Mouse (Mus musculus) liver, adult 2 months (tissue): ENCODE measurements around the gene Hic1. TPM values are rescaled to one million over a fixed set of nuclear protein-coding genes. Genes with fewer than 3 reads are reported as not detected.

Source experiments
- DNase-seq: peaks from one replicate; pipeline ENCODE4 v3.0.0-alpha.2; 2011; ENCODE audit warnings: low read depth, low spot score; ENCODE audit errors: extremely low read depth
- H3K27ac ChIP-seq: fragments of 200-500 bp; replicated peaks from 2 replicates; pipeline ENCODE4 v1.5.1; 2012; ENCODE audit warnings: low read depth, mild to moderate bottlenecking, control low read depth, inconsistent platforms, low read length; ENCODE audit not compliant: insufficient read depth
- H3K27me3 ChIP-seq: fragments of 200-500 bp; 2 replicates; pipeline ENCODE4 v1.6.1; 2012; ENCODE audit warnings: mild to moderate bottlenecking, moderate library complexity, low read length, inconsistent platforms; ENCODE audit not compliant: control insufficient read depth, insufficient read depth
- H3K36me3 ChIP-seq: fragments of 200-500 bp; 2 replicates; pipeline ENCODE4 v1.6.1; 2012; ENCODE audit warnings: low read length, inconsistent platforms; ENCODE audit not compliant: control insufficient read depth, insufficient read depth
- H3K4me1 ChIP-seq: fragments of 200-500 bp; 2 replicates; pipeline ENCODE4 v1.6.1; 2011; ENCODE audit warnings: low read length; ENCODE audit not compliant: control insufficient read depth, insufficient read depth
- H3K4me3 ChIP-seq: fragments of 200-500 bp; 2 replicates; pipeline ENCODE4 v1.5.1; 2011; ENCODE audit warnings: low read depth, mild to moderate bottlenecking, control low read depth, low read length, moderate library complexity; ENCODE audit not compliant: insufficient read depth
- H3K79me2 ChIP-seq: fragments of 200-500 bp; 2 replicates; pipeline ENCODE4 v1.6.1; 2012; ENCODE audit warnings: inconsistent platforms, mild to moderate bottlenecking, low read length, moderate library complexity; ENCODE audit not compliant: control insufficient read depth, insufficient read depth
- H3K9ac ChIP-seq: fragments of 200-500 bp; 2 replicates; pipeline ENCODE4 v1.6.1; 2012; ENCODE audit warnings: low read depth, mild to moderate bottlenecking, control low read depth, inconsistent platforms, low read length
- CTCF ChIP-seq: fragments of 200-500 bp; IDR thresholded peaks from 2 replicates; pipeline ENCODE4 v1.5.1; 2011; ENCODE audit warnings: low read depth, low read length, control low read depth
- POLR2A ChIP-seq: fragments of 200-500 bp; IDR thresholded peaks from 2 replicates; pipeline ENCODE4 v1.6.1; 2011; ENCODE audit warnings: low read length, control low read depth; ENCODE audit not compliant: insufficient read depth; ENCODE audit errors: extremely low read depth
- WGBS: fragments of 180-500 bp; shearing (Covaris S2); methylation state at CpG from one replicate; pipeline ENCODE4 v1.1.7; 2018; 5-methylcytosine and 5-hydroxymethylcytosine counted together
- polyA plus RNA-seq: library from polyadenylated mRNA; depleted of rRNA; stranded (reverse); fragments of >200 nt; gene quantifications from 2 replicates; pipeline ENCODE4 v1.2.3, GENCODE M21; 2012
- total RNA-seq: library from RNA; depleted of rRNA; stranded (reverse); fragments of >200 nt; gene quantifications from 2 replicates; pipeline ENCODE4 v1.2.3, GENCODE M21; 2014

Gene Hic1
- total and polyA plus RNA-seq, 2 experiments: 1.1 to 3.8 TPM

DNA sequence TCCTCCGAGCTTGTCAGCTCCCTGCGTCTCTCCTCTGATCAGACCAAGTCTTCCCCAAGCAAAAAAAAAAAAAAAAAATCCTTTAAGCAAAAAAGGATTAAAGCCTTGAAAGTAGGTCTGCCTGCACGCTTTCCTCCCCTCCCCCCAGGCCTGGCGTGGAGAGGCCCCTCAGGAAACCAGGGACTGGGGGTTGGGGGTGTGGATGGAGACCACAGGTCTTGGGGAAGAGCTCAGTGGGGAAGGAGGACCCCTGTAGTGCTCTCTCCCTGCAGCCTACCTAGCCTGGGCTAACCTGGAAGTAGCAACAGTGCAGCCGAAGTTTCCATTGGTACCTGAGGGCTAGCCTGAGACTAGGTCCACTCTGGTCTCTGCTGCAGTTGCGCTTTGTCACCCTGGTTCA, 41.4 kb upstream of the Hic1 start:
- no peak for DNase-seq
- Histone ChIP-seq H3K27ac (no peak overlapping the region), H3K79me2 (peaks cover 13% of the 10 kb centered on the region), H3K4me3 (no peak overlapping the region), H3K36me3 (no peaks in the 10 kb centered on the region), H3K27me3 (no peaks in the 10 kb centered on the region), H3K9ac (no peak overlapping the region), H3K4me1 (peaks cover 29% of the 10 kb centered on the region)
- TF ChIP-seq POLR2A: no peak
- no peak for TF ChIP-seq CTCF
- WGBS: 91% methylated on average over 6 of the region's 6 CpGs

DNA sequence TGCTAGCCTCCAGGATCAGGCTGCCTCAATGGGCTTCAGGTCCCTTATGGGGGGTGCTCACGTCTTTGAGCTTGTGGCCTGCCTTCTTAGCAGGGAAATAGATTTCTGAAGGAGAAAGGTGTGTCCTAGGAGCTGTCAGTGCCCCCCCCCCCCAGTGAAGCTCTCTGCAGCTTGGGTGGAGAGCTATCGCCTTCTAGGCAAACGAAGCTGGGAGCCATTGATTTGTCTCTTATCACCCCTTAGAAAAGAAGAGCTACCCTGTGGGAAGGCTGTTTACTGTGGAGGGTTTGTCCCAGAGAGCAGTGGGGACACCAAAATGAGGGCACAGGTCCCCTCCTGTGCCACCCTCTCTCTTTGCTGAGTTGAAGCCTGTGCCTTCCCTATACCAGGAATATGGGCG, 40.8 kb upstream of the Hic1 start:
- no peak overlapping the region for H3K27ac ChIP-seq

DNA sequence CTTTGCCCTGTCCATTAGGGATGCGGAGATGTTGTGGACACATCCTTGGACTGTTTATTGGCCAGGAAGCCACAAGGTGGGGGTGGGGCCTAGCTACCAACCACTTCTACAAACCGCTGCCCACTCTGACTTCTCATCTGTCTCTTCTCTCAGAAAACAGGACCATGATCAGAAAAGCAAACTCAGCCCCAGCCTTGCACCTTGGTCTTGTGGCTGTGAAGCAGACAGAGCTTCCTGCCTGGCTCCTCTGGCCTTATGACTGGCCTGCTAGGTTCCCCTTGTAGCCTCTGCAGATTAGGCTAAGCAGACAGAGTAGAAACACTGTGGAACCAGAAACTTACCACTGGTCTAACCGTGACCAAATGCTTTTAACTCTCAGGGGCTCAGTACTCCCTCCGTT, 40.0 kb upstream of the Hic1 start:
- Histone ChIP-seq H3K4me3 (no peak overlapping the region), H3K79me2 (peaks cover 19% of the 10 kb centered on the region), H3K27me3 (no peaks in the 10 kb centered on the region), H3K9ac (no peak overlapping the region), H3K4me1 (peaks cover 24% of the 10 kb centered on the region), H3K27ac (no peak overlapping the region), H3K36me3 (no peaks in the 10 kb centered on the region)
- no peak for TF ChIP-seq CTCF
- no peak for TF ChIP-seq POLR2A
- WGBS: 75% methylated on average over 4 of the region's 4 CpGs
- DNase-seq: no peak

More for the DNA sequence above, 40.8 kb upstream of the Hic1 start:
- Histone ChIP-seq H3K4me1 (peaks cover 24% of the 10 kb centered on the region), H3K36me3 (no peaks in the 10 kb centered on the region), H3K27me3 (no peaks in the 10 kb centered on the region), H3K79me2 (peaks cover 16% of the 10 kb centered on the region), H3K4me3 (no peak overlapping the region), H3K9ac (no peak overlapping the region)
- TF ChIP-seq CTCF (no peak), POLR2A (no peak)
- WGBS: 47% methylated on average over 4 of the region's 4 CpGs
- no peak for DNase-seq

DNA sequence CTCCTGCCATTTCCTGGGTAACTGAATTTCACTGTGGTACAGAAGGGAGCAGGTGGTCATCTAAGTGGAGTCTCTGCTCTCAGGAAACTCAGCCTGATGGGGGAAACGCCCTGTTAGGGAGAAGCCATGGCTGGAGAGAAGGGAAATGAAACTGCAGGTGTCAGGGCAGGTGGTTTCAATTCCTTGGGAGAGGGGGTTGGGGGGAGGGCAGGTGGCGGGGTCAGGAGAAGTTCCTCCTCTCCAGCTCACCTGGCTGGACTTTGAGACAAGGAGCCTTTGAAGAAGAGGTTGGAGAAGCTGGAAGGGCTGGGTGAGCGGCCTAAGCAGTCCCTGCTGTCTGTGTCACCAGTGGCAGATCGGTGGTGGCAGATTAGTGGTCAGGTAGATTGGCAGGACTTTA, 37.0 kb upstream of the Hic1 start:
- no peak for DNase-seq
- peaks cover 31% of the 10 kb centered on the region for H3K4me1 ChIP-seq
- no peak overlapping the region for H3K27ac ChIP-seq
- TF ChIP-seq POLR2A: no peak
- no peak for TF ChIP-seq CTCF
- 95% methylated on average over 4 of the region's 4 CpGs for WGBS
- H3K36me3 ChIP-seq: no peaks in the 10 kb centered on the region
- H3K79me2 ChIP-seq: peaks cover 27% of the 10 kb centered on the region
- no peak overlapping the region for H3K9ac ChIP-seq
- no peak overlapping the region for H3K4me3 ChIP-seq
- no peaks in the 10 kb centered on the region for H3K27me3 ChIP-seq

DNA sequence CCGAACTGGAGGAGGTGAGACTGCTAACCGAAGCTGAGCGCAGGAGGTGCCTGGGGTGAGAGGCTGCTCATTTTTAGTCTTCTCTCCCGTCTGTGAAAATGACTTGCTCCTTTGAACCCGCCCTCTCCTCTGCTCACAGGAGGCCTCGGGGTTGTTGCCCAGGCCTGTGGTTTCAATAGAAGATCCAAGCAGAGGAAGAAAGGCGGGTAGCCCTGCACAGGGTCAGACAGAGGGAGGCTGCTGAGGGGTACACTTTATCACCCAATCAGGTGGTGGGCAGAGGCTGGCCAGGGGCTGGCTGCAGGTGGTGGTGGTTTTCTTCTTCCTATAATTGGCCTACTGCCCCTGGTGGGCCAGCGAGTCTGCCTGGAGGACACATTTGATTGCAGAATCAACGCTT, 35.2 kb upstream of the Hic1 start:
- TF ChIP-seq CTCF (no peak), POLR2A (no peak)
- no peak for DNase-seq
- H3K4me1 ChIP-seq: peaks cover 25% of the 10 kb centered on the region
- 41% methylated on average over 9 of the region's 9 CpGs for WGBS
- peak overlapping the region; percentile 14; the same call in 1 of the 2 replicates for H3K9ac ChIP-seq
- H3K27me3 ChIP-seq: no peaks in the 10 kb centered on the region
- H3K36me3 ChIP-seq: no peaks in the 10 kb centered on the region
- H3K79me2 ChIP-seq: peaks cover 21% of the 10 kb centered on the region
- H3K4me3 ChIP-seq: no peak overlapping the region
- no peak overlapping the region for H3K27ac ChIP-seq

DNA sequence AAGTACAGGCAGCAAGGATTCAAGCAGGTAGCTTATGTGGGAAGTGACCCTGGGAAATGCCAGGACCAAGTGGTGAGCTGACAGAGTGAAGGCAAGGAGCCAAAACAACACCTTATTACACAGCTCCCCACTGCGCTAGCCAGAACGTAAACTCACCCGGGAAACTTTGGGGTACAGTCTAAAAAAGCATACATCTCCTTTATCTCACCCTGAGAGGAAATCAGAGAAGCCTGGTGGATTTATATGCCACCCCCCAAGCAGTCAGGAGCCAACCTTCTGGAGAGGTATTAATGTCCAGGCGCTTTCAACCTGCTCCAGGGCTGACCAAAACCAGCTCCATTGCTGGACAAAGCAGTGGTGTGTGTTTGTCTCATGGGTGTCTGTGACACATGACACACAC, 34.6 kb upstream of the Hic1 start:
- 40% methylated on average over 4 of the region's 4 CpGs for WGBS
- peaks cover 21% of the 10 kb centered on the region for H3K79me2 ChIP-seq
- H3K27ac ChIP-seq: no peak overlapping the region
- H3K36me3 ChIP-seq: no peaks in the 10 kb centered on the region
- DNase-seq: no peak
- no peak for TF ChIP-seq POLR2A
- TF ChIP-seq CTCF: no peak
- H3K27me3 ChIP-seq: no peaks in the 10 kb centered on the region
- H3K9ac ChIP-seq: no peak overlapping the region
- H3K4me1 ChIP-seq: peaks cover 25% of the 10 kb centered on the region
- H3K4me3 ChIP-seq: no peak overlapping the region
